Mouse (Mus musculus): ENCODE results near the gene Wbp2.
"Not testable (repeated sequence)": the region's sequence is repeated elsewhere in the genome, so short reads cannot be mapped to it uniquely, and the experiment has no call there.

Gene Wbp2

GRCm38 (mm10) chr11:116109441-116110081 lies 22.8 kb upstream of the Wbp2 start:
- DNase-seq (ENCODE audit: low read depth, low spot score) = no peak

GRCm38 (mm10) chr11:116108464-116109137 lies 21.8 kb upstream of the Wbp2 start:
- DNase-seq (ENCODE audit: low read depth, low spot score) = no peak

- no peak for DNase-seq (ENCODE audit: low read depth, low spot score)
Observed at GRCm38 (mm10) chr11:116107777-116108285, 21.0 kb upstream of the Wbp2 start.

- no peak for DNase-seq (ENCODE audit: low read depth, low spot score)
Observed at GRCm38 (mm10) chr11:116106963-116107776, 20.4 kb upstream of the Wbp2 start.

- DNase-seq (ENCODE audit: low read depth, low spot score) = peak; percentile 66
Observed at GRCm38 (mm10) chr11:116106154-116106962, 19.6 kb upstream of the Wbp2 start.

GRCm38 (mm10) chr11:116105065-116105464 lies 18.3 kb upstream of the Wbp2 start:
- DNase-seq (ENCODE audit: low read depth, low spot score) = no peak

- DNase-seq (ENCODE audit: low read depth, low spot score) = peak; percentile 84
Observed at GRCm38 (mm10) chr11:116104006-116104646, 17.3 kb upstream of the Wbp2 start.

- no peak for DNase-seq (ENCODE audit: low read depth, low spot score)
Observed at GRCm38 (mm10) chr11:116103572-116103971, 16.8 kb upstream of the Wbp2 start.

- DNase-seq (ENCODE audit: low read depth, low spot score) = no peak
Observed at GRCm38 (mm10) chr11:116102472-116102871, 15.7 kb upstream of the Wbp2 start.

- no peak for DNase-seq (ENCODE audit: low read depth, low spot score)
Observed at GRCm38 (mm10) chr11:116101931-116102381, 15.2 kb upstream of the Wbp2 start.

GRCm38 (mm10) chr11:116100839-116101238 lies 14.0 kb upstream of the Wbp2 start:
- no peak for DNase-seq (ENCODE audit: low read depth, low spot score)

GRCm38 (mm10) chr11:116100385-116100784 lies 13.6 kb upstream of the Wbp2 start:
- no peak for DNase-seq (ENCODE audit: low read depth, low spot score)

GRCm38 (mm10) chr11:116099462-116099861 lies 12.7 kb upstream of the Wbp2 start:
- DNase-seq (ENCODE audit: low read depth, low spot score) = no peak

GRCm38 (mm10) chr11:116098711-116099460 lies 12.1 kb upstream of the Wbp2 start:
- DNase-seq (ENCODE audit: low read depth, low spot score) = no peak

- peak; percentile 97 for DNase-seq (ENCODE audit: low read depth, low spot score)
Observed at GRCm38 (mm10) chr11:116096213-116097108, 9.7 kb upstream of the Wbp2 start.

- DNase-seq (ENCODE audit: low read depth, low spot score) = no peak
Observed at GRCm38 (mm10) chr11:116095573-116095972, 8.8 kb upstream of the Wbp2 start.

GRCm38 (mm10) chr11:116093771-116094565 lies 7.2 kb upstream of the Wbp2 start:
- DNase-seq (ENCODE audit: low read depth, low spot score) = no peak

GRCm38 (mm10) chr11:116092959-116093358 lies 6.2 kb upstream of the Wbp2 start:
- DNase-seq (ENCODE audit: low read depth, low spot score) = not testable (repeated sequence)
